Mouse (Mus musculus) kidney, postnatal 36 days (tissue): ENCODE data around the gene Tulp4.

Source experiments
- DNase-seq, 2 experiments: peaks; one replicate each; pipeline ENCODE4 v3.0.0; 2021 to 2022; ENCODE audit warnings: mixed read lengths in 2 of 2

Gene Tulp4

DNA sequence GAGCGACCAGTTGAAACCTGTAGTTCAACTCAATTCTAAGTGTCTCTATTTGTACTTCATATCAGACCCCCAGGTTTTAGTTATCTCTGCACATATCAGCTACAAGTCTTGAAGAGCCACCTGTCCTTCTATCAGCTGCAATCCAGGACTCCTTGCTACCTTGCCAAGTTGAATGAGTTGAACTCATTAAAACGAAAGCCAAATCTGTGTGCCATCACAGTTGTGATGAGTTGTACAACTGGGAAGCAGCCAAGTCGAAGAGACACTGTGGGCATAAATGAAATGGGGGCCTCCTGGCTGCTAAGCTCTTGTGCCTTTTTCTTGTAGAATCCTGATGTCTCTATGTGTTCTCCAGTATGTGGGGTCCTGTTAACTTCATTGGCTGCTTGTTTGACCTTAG is 19.2 kb downstream of the Tulp4 start:
- DNase-seq = no peak

DNA sequence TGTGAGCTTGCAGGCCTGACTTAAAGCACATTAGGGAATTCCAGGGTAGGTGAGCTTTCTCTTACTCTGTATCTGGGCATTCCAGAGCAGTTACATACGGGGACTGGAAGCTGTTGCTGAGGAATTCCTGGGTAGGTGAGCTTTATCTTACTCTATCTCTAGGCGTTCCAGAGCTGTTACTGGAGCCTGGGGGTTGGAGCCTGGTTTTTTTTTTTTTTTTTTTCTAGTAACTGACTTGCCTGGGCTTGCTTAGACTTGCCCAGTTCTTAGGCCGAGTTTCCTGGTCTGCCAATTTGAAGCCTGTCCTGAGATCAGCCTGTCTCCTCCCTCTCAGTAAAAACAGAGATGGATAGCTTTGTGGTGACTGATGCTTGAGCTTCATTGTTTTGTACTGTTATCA is 21.8 kb downstream of the Tulp4 start:
- DNase-seq = no peak

DNA sequence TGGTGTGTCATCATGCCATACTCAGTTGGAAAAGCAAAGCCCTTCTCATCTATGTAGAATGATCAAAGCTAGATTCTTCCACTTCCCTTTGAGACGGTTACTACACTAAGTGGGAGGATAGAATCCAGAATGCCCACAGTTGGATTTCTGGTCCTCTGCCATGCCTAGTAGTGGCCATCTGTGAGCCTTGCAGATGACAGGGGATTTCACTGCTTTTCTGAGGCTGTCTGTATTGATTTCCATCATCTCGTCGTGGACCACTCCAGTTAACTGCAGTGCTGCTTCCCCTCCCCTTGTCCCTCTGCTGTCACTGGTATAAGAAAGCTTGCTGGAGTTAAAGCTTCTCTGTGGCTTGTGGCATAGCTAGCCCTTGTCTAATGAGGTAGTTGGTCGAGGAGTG is 23.1 kb downstream of the Tulp4 start:
- no peak for DNase-seq

DNA sequence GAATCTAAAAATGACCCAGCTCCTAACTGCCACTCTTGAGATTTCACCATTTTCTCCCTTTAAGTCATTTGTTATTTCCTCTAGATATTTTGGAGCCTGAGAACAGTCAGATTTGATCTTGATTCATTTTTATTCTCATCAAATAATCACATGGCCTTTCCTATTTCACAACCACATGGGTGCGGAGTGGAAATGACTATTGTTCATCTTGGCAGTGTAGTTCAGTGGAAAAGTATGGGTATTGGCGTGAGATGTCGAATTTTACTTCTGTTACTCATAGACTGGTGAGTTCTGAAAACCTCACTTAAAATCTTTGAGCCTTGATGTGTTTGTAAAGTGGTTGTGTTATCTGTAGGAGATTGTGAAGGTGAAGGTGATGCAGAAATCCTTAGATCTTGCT is 24.8 kb downstream of the Tulp4 start:
- DNase-seq = no peak

DNA sequence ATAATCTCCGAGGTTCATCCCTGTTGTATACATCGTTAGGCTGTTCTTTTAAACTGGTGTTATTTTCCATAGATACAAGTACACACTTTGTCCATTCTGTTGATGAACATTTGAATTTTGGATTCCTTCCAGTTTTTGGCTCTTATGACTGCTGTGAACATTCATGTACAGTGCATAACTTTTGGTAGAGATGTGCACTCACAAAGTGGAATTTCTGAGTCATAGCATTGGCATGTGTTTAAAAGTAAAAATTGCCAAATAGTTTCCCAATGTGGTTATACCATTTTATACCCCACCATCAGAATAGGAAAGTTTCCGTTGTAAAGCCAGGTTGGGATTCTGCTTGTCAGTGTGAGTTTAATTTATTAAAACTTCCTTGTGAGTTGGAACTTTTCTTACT is 34.6 kb downstream of the Tulp4 start:
- no peak for DNase-seq

DNA sequence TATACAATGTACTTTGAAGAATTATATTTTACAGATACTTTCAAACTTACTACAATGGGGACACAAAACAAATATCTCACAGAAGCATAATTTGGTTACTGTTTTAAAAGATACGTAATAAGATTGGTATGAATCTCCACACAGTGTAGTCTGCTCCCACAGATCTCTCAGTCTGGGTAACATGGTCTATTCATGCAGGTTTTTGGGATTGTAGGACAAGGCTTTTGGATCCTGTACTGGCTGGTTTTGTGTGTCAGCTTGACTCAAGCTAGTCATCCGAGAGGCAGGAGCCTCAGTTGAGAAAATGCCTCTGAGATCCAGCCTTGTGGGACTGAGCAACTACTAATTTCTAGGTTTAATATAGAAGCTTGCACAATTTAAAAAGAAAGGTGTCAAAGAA is 35.1 kb downstream of the Tulp4 start:
- DNase-seq = no peak

DNA sequence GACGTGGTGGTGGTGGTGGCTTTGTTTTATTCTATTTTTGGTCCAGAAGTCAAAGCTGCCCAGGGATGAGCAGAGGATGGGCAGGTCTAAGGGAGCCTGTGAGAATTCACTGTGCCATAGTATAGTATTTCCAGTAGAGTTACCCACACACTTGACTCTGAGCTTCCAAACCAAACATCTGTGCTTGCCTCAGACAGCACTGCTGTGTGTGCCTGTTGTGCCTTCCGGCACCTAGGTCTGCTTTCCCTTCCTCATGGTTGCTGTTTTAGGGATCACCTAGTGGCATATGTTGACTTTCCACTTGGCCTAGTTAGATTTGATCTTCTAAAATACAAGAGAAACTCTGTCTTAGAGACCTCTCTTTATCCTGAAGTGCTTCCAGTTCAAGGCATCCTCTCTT is 39.0 kb downstream of the Tulp4 start:
- no peak for DNase-seq

DNA sequence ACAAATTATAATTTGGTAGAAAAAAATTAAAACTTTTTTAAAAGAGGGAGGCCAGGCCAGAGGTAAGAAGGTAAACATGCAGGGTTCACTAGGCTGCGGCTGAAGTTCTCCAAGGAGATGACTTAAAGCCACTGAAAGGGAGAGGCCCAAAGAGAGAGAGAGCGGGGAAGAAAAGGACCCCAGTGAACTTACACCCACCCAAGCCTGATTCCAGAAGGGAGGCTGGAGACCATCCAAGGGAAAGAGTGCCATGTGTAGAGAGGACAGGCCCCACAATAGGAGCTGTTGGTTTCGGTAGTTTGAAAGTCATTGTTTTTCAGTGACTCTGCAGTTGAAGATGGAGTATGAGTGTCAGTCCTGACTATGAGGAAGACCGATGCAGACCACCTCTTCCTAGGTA is 46.7 kb downstream of the Tulp4 start:
- DNase-seq = no peak

DNA sequence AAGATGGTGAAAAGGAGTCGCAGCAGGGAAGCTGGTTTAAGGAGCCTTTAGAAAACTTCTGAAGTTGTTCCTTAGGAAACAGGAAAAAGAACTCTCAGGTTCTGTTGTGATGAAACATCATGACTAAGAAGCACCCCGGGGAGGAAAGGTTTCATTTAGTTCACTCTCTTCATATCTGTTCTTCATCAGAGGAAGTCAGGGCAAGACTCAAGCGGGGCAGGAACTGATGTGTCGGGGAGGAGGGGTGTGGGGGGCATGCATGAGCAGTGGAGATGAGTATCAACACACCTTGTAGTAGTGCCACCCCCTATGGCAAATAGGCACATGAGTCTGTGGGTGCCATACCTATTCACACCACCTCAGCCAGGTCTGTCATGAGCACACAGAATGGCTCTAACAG is 47.3 kb downstream of the Tulp4 start:
- DNase-seq = no peak

DNA sequence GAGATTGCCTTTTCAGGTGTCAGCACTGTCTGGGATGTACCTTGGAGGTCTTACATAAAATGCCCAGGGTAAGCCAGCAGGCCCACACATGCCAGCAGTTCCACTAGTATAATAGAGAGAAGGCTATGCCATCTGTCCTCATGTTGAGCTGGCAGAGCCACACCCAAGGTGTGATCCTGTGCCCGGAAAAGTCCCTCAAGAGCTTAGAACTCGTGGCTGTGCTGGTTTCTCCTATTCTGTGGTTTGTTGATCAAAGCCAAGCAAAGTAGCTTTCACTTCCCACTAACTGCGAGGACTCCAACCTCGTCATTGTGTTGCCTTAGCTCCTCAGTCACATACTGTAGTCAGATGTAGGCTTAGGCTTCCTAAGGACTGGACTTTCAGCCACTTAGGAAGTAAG is 48.1 kb downstream of the Tulp4 start:
- DNase-seq = no peak

DNA sequence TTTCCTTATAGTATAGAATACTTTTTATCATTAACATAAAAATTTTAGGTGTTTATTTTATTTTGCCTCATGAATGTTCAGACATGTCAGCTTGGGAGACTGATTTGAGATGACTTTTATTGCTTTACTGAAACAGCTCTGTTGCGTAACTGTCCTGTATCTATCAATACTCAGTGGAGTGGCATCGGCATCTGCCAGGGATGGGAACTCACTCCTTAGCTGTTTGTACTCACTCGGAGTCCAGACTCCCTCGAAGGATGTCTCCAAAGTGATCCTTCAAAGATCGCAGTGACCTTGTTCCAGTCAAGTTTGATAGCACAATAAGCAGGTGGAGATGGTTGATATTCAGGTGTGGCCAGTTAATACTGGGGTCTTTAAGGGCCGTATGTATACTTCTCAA is 54.3 kb downstream of the Tulp4 start:
- no peak for DNase-seq

DNA sequence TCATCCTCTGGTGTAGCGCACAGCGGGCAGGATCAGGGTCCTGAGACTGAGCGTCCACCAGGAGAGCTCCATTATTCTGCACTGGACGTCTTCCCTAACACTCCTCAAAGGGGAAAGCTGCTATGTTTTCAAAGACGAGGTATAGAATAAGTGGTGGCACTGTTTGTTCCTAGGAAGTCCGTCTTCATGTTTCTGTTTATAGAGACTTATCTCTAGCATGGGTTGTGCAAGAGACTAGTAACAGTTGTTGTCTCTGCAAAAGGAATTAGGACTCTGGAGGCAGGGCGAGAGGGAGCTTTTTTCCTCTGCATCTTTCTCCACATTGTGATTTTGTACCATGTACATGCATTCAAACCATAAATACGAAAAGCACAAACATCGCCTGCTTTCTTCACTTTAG is 55.7 kb downstream of the Tulp4 start:
- no peak for DNase-seq

DNA sequence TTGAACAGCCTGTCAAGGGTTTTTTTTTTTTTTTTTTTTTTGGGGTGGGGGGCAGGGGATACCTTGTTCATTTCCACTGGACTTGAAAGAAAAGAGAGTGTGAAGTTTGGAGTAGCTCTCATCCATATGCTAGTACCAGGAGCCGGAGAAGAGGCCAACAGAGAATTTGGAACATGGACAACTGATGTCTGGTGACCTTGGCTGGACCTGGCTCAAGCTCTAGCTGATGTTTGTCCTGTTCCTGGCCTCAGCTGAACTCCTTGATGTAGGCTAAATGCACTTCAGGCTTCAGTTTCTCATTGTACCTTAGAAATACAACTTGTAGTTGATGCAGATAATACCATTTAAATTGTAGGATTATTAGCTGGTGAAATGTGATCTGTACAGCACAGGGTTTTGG is 56.5 kb downstream of the Tulp4 start:
- DNase-seq = peak; percentile 12 to 14

DNA sequence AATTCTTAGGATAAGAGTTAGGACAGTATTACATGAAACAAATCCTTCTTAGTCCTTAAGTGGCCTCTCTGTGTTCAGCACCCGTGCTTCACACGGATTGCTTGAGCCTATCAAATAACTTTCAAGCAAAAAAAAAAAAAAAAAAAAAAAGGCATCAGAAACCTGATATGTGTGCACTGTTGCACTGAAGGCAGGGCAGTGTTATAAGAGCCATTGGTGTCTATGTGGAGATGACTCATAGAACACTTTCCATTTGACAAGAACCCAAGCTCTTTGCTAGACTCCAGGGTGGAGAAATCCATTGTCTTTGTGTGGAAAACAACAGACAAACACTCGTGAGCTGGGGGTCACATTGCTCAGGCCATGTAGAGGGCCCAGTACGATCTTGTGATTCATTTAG is 58.7 kb downstream of the Tulp4 start:
- no peak for DNase-seq

DNA sequence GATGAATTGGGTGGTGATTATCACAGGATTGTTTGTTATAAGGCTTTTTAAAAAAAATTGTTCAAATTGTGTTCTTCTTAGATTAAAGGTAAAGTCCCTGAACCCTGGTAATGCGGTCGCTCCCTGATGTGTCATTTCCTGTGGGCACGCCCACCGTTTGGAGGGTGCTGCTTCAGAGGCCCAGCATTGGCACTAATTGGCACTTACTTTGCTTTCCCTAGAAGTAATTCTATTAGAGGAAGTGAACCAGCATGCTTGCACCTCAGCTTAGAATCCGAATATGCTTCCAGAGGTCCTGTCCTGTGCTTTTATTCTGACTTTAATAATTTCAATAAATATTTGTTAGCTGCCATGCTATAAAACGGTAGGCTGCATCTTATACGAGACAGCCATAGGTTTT is 66.2 kb downstream of the Tulp4 start:
- peak; percentile 18 to 28 for DNase-seq

DNA sequence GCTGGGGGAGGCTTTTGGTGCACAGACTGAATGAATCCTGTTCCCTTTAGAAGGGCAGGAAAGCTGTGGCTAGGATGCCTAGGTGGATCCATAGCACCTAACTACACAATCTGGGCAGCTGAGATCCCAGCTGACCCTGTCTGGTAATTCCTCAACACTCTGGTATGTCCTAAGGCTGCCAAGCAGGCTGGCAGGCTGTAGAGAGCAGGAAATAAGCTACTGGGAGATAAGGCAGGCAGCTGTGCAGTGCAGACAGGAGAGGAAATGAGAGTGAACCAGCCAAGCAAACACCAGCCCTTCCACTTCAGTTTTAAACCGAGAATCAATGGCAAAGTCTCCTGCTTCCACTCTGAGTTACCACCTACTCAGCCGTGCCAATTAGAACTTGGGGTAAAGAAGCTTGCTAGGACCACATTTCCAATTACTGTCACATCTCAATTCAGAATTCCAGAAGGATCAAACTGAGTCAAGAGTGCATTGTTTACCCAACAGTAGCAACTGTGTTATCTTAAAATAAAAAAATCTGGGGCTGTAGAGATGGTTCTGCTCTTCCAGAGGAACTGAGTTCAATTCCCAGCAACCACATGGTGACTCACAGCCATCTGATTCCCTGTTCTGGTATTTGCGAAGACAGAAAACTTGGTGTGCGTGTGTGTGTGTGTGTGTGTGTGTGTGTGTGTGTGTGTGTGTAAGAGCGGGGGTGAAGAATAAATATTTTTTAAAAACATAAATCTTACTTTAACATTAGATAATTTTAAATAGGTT is 66.9 kb downstream of the Tulp4 start:
- DNase-seq = peak; percentile 46 to 54

DNA sequence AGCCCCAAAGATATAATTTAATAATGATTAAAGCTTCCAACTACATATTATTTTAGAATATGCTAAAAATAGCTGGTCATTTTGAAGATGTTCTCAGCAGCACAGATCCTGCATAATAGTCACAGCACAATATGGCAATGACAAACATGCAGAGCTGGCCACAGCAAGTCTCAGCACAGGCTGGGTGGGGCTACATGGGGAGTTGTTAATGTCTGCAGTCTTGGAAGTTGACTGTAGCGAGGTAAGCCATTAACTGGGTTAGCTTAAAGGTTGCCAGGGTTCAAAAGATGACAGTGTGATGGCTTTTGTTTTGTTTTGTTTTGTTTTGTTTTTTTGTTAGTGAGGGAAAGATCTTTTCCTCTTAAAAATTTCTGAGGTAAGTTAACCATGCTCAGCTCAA is 68.3 kb downstream of the Tulp4 start:
- DNase-seq = peak; percentile 41 to 55

DNA sequence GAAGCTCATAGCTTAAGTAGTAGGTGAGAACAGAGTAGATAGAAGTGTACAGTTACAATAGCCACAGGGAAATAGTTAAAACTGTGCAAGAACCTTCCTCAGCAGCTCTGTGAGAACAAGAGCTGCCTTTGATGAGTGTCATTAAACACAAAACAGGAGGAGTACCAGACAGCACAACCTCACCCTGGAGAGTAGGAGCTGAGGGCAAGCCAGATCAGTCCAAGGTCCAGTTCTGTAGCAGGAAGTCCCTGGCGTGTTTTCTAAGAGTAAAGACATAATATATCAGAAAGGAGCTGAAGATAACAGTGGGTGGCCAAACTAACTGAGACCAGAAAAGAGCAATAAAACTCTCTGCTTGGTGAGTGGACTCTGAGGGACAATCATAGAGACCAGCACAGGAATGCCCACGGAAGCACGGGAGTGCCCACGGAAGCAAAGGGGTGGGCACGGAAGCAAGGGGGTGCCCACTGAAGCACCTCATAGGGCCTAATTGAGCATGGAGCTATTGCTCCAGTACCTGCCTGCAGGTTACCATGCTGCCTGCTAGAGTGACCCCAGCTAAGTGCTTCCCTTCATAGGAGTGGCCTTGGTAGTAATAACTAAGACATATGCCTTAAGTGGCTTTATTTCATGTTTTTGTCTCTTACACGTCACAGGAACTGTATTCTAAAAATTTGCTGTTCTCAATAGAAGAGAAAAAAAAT is 72.5 kb downstream of the Tulp4 start:
- DNase-seq = no peak

DNA sequence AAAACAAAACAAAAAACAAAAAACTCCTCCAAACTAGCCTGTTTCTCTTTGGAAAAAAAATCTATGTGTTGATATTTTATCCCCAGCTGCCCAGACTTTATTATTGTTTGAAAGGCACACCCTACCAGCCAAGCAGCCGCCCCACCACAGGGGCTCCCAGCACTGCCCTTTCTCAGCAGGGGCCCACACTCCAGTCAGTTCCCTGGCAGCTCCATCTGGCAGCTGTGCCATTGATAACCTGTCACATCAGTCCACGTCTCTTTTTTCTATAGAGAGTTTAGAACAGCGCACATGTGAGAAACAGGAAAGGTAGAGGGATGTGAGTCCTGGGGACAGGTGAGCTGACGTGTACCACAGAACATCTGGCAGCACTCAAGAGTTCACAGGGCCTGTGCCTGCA is 73.2 kb downstream of the Tulp4 start:
- no peak for DNase-seq

DNA sequence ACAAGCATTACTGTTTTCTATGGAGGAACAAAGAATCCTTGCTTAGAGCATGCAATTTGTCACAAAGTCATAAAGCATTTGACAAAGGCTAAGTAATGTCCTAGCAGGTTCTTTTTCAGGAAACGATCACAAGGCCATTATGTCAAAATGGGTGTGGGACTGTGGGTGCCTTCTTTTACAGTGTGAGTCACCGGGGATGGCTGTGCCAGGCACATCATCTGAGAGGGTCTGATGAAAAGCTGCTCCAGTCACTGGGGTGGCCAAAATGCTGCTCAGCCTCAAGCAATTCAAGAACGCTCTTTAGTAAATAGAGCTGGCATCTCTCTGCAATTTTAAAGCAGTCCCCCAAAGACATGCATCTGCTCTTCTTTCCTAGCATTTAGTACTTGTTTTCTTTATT is 74.2 kb downstream of the Tulp4 start:
- peak in 1 of 2 experiments; percentile 19 for DNase-seq

DNA sequence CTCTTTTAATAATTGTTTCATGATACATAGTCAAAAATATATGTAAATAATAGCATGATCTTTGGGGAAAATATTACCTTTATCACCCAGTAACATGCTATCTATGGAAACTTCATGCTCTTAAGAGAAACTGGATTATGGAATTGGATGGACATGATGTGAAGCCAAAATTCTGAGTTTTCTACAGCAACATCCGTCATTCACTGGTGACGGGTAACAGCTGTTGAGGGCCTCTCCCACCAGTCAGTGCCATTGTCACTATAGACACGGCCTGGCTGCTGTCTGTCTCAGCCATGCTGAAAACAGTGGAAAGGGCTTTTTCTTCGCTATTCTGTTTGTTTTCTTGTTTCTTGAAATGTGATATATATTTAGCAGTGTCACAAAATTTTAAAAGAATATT is 76.5 kb downstream of the Tulp4 start:
- DNase-seq = no peak

DNA sequence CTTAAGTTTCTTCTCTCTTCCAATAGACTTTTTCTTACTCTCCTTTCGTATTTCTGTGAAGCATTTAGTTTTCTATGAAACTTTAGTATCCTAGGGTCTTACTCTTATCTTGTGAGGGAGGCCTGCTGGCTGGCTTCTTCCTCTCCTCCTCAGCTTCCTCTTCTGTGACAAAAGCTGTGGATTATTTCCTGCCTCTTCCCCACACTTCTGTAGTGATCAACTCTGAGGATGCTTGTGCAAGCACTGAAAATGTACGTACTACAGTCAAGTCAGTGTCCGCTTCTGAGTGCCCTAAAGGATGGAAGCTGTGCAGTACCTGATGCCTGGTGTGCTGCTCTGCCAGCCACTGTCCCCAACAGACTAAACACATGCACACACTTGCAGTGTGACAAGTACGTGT is 80.4 kb downstream of the Tulp4 start:
- no peak for DNase-seq

DNA sequence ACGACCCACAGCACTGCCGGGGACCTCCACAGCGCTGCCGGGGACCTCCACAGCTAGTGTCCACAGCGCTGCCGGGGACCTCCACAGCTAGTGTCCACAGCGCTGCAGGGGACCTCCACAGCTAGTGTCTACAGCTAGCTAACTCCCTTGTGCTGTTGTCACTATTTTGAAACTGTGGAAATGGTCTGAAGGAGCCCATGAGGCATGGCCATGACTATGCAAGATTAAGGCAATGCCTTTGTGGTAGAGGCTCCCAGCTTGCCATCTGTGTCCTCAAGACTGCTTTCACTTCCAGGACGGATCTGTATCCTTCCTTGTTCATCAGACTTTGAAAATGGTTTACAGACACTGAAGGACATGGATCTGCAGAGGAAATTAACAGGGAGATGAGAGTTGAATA is 80.9 kb downstream of the Tulp4 start:
- no peak for DNase-seq

DNA sequence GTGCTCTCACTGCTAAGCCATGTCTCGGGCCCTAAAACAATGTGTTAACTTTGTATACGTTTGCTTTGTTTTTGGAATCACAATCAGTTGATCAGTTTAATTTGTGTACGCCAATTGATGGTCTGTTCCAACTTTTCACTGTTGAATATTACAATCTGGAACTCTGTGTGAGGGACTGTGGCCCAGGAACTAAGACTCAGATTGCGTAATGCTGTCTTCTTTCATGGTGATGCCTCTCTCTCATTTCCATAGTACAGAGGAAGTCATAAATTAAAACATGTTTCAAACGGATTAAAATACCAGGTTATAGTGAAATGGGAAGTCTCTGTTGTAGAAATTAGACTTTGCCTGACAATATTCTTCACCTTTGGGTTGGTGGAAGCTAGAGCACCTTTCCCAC is 83.0 kb downstream of the Tulp4 start:
- DNase-seq = no peak

DNA sequence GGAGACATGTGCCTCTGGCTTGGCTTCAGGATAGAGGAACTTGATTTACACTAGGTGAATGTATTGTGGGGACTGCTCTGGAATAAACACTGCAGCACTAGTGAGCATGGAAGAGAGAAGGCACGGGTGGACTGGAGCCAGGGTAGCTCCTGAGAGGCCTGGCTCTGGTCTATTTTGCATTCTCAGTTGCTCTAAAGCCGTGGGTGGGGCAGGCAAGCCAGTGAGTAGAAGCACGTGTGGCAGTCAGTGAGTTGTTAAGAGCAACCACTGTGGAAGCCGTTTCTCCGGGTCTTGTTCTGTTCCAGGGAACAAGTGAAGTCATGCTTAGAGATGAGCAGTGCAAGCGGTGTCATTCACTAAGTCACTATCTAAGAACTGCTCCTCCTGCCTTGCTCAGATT is 86.0 kb downstream of the Tulp4 start:
- DNase-seq = no peak
